Mouse (Mus musculus) thymus, postnatal 0 days (tissue): ENCODE results near the gene Gtpbp10. TPM values are rescaled to one million over a fixed set of nuclear protein-coding genes. Genes with fewer than 3 reads are reported as not detected.

Source experiments
- DNase-seq: peaks from one replicate; pipeline ENCODE4 v3.0.0-alpha.2; 2015; ENCODE audit warnings: low spot score
- polyA plus RNA-seq: library from polyadenylated mRNA; unstranded; fragments of >200 nt; fragmentation: Nextera tagmentation; extraction: Ambion mirVana; gene quantifications from 2 replicates; pipeline ENCODE4 v1.2.1, GENCODE M21; 2015

Gtpbp10 gene
- polyA plus RNA-seq, 1 experiment from 2014 or later: 16.0 TPM

DNA sequence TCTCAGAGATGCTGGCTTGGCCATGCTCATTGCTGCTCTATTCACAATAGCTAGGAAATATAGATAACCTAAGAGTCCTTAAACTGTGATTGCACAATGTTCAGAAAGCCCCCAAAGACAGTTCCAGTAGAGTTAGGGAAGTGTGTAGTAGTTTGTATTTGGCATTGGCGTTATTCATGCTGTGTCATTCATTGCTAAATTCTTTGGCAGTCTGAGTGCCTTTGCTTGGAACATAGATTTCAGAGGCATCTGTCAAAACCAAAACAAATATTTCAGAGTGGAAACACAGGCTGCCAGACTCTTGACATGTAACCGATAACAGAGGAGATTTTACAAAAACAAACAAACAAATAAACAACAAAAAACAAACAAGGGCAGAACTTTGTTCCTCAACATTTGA, 57.8 kb downstream of the Gtpbp10 start:
- no peak for DNase-seq

DNA sequence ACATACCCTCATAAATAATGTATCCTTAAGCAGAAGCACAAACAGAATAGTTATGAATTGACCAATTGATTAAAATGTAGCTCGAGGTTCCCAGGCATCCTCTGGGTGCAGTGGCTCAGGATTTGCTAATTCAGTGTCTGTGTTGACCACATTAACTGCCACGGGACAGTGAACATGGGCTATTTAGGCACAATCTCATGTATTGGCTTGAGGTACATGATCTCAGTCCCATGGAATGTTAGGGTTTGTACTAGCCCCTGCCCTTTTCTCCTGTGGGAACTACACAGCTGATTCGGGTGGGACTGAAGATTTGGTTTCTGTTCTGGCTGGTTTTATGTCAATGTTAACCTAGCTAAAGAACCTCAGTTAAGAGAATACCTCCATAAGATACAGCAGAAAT, 62.9 kb downstream of the Gtpbp10 start:
- DNase-seq: no peak

DNA sequence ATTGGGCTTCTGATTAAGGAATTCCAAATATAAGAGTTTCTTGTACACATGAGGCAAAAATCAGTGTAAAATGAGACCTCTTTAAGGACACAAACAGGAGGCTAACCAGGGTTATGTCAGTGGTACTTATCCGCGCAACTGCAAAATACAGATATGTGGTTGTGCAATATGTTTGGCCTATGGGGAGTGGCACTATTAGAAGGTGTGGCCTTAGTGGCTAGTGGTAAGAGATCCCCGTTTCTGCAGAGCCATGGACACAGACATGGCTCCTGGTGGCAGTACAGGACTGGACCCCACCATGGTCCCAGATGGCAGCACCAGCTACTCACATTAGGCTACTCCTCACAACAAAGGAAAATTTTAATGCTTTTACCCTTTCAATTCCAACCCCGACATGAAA, 64.3 kb downstream of the Gtpbp10 start:
- no peak for DNase-seq

DNA sequence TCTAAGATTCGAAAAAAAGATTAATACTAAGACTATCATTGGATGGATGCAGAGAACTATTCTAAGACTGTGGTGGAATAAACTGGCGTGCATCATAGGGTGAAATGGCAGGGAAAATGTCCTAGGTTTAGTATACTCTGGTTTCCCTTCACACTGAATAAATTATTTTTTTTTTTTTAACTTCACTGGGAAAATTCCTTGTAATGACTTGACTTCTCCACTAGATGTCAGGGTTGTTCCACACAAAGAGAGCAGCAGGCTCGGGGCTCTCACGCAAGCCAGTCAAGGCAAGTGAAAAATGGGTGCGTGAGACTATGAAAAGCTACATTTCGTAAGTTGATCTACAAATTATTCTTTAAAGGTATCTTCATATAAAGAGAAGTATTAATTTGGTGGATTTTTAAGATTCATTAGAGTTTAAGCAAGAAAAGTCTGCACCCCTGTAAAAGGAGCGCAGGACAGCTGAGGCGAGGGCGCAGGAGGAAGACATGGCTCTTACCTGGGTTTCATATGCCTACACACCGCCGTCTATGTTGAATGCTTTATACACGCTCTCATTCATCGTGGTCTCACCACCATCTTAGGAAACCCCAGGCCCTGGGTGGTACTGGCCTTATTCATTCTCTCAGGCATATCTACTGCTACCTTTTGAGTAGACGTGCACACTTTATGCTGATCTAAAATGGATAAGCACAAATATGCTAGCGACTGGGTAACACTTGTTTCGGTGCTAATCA, 64.9 kb downstream of the Gtpbp10 start:
- peak; percentile 44 for DNase-seq

DNA sequence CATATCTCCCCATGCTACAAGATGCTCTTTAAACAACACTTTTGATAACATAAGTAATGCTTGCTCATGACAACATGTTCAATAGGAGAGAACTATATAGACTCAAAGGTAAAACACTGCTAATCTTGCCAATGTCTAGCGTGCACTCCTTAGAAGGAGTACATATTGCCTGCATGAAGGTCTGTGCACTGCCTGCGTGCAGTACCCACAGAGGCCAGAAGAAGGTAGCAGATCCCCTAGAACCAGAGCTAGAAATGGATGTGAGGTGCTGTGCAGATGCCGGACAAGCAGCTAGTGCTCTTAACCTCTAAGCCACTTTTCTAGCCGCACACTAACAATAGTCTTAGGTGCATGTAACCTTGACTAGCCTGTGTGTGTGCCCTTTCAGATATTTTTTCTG, 67.2 kb downstream of the Gtpbp10 start:
- DNase-seq: no peak

Other genes starting within 250 kb of the Gtpbp10 start
- gene Cdk14, start 139.2 kb downstream of the Gtpbp10 start, polyA plus RNA-seq: 1.7 and 2.1 TPM in 2 replicates
- not detected in 2 replicates for gene 1700015F17Rik, start 80.4 kb downstream of the Gtpbp10 start, polyA plus RNA-seq
- gene Cldn12, start 44.6 kb downstream of the Gtpbp10 start, polyA plus RNA-seq: 2.3 and 2.8 TPM in 2 replicates
- gene Gm8773, start 14.3 kb upstream of the Gtpbp10 start, polyA plus RNA-seq: 0.45 and 0.70 TPM in 2 replicates
- gene Cfap69, start 104.7 kb upstream of the Gtpbp10 start, polyA plus RNA-seq: 0.27 and 0.85 TPM in 2 replicates
- 0.49 and 0.57 TPM in 2 replicates for gene Steap2, start 135.0 kb upstream of the Gtpbp10 start, polyA plus RNA-seq
- gene Steap1, start 189.8 kb upstream of the Gtpbp10 start, polyA plus RNA-seq: 0.73 and 0.77 TPM in 2 replicates